Mouse (Mus musculus) retina, postnatal 7 days (tissue): ENCODE measurements around the gene Glo1.

Source experiments
- DNase-seq: peaks from one replicate; pipeline ENCODE4 v3.0.0-alpha.2; 2012; ENCODE audit warnings: low read depth, low spot score

Gene Glo1

DNA sequence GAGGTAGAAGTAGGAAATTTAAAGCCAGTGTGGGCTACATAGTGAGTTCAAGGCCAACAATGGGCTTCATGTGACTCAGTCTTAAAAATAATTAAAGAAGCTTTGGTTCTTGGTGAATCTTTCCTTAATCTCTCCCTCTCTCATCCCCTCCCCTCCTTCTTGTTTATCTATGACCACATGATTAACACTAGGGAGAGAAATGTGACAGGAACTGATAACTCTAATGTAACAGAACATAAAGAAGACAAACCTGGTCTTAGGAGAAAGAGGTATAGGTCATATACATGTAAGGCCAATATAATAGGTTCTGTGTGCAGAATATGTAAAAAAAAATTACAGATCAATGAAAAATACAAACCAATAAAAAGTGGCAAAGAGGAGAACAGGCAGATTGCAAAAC is 13.3 kb downstream of the Glo1 start:
- no peak for DNase-seq

GRCm38 (mm10) chr17:30612075-30612859 is 14.4 kb downstream of the Glo1 start:
- DNase-seq = peak; percentile 84

DNA sequence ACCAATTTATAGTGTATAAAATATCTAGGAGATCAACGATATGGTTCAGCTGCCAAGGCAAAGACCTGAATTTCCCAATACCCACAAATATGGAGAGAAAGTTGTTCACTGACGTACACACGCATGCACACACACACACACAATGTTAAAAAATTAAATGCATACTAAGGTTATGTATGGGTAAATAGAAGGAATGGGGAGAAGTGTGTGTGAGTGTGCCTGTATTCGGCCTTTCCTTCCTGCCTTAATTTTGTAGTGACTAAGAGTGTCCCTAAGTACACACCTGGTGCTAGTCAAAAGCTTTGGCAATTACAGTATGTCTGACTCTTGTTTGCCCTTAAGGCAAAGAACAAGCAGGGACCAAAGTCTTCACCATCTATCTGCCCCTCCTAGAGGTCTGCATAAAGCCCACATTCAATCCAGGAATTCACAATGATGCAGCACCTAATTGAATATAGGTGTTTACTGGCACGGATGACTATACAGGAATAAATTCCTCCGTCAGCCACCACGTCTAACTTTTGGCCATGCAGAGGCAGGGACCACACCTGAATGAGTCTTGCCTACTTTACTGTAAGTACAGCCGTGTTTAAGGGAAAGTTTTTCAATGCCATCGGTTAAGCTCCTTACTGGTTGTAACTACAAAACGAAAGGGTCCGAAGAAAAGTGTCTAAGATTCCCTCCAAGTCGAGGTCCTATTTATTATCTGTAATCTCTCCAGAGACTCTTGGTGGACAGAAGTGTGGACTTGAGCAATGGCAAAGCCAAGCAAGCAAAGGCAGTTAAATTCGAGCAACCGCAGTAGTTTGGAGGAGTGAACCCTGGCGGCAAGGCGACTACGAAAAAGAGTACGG is 15.2 kb downstream of the Glo1 start:
- DNase-seq = no peak

DNA sequence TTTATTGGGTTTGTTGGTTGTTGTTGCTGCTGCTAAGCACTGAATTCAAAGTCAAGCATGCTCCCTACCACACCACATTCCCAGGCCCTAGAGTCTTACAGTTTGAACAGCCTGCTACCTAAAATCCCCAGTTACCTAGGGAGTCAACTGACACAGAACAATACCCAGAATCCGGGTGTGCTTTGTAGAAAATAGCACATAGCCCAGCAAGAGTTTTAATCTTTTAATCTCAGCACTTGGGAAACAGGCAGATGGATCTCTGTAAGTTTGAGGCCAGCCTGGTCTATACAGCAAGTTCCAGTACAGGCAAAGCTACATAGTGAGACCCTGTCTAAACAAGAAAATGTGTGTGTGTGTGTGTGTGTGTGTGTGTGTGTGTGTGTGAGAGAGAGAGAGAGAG is 15.9 kb downstream of the Glo1 start:
- no peak for DNase-seq

- DNase-seq = no peak
These were observed 16.7 kb downstream of the Glo1 start for GRCm38 (mm10) chr17:30609980-30610307.

DNA sequence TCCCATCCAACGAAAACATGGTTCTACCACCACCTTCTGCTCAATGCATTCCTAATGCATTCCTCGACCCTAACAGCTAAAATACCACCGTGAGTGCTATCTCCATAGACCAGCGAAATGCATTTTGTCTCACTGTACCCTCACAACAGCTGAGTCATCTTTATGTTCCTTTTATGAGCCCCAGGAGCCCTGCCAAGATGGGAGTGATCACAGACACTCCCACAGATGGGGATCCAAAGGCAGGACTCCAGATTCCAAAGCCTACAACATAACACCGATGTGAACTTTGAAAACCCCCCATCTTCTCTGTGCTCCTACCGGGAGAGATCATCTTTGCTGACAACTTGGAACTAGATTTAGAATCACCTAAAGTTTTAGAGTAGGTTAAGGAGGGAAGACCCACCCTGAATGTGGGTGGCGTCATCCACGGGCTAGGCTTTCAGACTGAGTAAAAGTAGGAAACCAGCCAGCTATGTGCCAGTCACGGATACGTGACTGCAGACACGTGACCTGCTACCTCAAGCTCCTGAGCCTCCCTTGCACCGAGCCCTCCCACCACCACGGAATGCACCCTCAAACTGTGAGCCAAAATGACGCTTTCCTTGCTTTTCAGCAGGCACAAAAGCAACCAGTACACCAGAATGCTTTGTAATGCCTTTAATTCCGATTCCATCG is 17.2 kb downstream of the Glo1 start:
- no peak for DNase-seq

DNA sequence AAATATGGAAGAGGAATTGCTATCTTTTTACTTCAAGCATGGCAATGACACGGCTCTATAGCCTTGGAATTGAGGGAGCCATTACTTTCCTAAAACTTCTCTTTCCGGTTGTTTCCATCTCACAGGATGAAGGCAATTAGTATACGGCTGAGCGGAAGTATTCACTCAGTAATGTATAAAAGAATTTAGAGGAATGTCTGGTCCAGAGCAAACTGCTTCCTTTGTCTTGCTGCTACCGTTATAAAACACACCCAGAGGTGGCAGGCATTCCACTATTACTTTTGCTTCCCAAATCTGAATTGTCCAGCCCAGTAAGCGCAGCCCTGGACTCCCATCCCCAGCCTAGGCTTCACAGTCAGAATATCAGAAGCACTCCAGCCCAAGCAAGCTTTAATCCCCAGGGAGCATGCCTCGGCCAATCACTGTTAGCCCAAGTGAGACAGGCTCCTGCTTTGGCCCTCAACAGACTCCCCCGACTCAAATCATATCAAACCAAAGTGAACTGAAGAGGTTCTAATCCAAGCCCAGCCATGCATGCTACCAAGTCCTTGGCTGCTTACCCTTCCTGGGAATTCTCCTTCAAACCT is 18.7 kb downstream of the Glo1 start:
- no peak for DNase-seq

- DNase-seq = no peak
These were observed 19.3 kb downstream of the Glo1 start for GRCm38 (mm10) chr17:30607330-30607729.

- no peak for DNase-seq
These were observed 20.0 kb downstream of the Glo1 start for GRCm38 (mm10) chr17:30606634-30607081.

- DNase-seq = no peak
These were observed 20.5 kb downstream of the Glo1 start for GRCm38 (mm10) chr17:30606206-30606605.

GRCm38 (mm10) chr17:30605001-30605400 is 21.7 kb downstream of the Glo1 start:
- DNase-seq = no peak

- DNase-seq = no peak
These were observed 22.4 kb downstream of the Glo1 start for GRCm38 (mm10) chr17:30604296-30604695.

GRCm38 (mm10) chr17:30602175-30602574 is 24.5 kb downstream of the Glo1 start:
- no peak for DNase-seq

DNA sequence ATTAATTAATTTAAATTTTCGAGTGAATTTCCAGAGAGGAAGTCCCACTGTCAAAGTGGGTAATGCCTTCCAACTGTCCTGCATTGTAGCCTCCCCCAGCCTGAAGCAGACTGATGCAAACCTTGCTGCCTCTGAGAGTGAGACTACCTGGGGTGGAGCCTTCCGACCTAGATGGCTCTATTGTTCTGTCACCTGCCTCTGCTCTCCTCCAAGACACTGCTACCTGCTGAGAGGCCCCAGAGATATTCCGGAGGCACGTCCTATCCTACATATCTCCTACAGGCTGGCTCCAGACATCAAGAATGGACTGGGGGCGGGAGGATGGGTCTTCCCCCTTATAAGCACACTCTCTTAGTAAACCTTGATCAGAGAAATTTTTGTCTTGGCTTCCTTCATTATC is 28.4 kb downstream of the Glo1 start:
- DNase-seq = no peak

DNA sequence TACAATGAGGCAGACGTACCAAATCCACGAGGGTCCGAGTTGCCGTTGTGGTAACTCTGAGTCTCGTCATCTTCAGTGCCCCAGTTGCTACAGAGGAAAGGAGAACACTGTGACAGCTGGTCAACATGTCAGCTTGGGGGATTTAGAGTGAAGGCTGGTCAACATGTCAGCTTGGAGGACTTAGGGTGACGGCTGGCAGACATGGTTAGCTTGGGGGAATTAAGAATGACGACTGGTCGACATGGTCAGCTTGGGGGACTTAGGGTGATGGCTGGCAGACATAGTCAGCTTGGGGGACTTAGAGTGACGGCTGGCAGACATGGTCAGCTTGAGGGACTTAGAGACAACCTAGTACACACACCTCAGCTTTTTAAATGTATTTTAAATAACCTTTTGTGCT is 28.9 kb downstream of the Glo1 start:
- peak; percentile 87 for DNase-seq

- no peak for DNase-seq
These were observed 31.8 kb downstream of the Glo1 start for GRCm38 (mm10) chr17:30594846-30595245.

DNA sequence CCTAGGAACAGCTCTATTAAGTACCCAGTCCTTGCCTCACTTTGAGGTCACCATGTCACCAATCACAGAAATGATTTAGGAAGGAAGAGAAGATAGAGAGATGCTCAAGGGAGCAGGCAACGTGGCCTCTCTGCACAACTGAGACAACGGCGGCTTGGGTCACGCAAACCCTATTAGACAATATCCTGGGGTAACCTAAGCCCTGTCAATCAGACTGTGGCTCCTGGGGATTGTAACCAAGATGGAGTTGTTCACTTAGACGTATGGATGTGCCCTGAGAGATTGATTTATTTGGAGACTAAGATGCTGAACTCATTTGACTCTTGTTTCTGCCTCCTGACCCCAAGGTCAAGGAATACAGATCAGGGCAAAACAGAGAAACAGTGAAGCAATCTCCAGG is 32.3 kb downstream of the Glo1 start:
- DNase-seq = no peak

- no peak for DNase-seq
These were observed 36.1 kb downstream of the Glo1 start for GRCm38 (mm10) chr17:30590417-30591198.

DNA sequence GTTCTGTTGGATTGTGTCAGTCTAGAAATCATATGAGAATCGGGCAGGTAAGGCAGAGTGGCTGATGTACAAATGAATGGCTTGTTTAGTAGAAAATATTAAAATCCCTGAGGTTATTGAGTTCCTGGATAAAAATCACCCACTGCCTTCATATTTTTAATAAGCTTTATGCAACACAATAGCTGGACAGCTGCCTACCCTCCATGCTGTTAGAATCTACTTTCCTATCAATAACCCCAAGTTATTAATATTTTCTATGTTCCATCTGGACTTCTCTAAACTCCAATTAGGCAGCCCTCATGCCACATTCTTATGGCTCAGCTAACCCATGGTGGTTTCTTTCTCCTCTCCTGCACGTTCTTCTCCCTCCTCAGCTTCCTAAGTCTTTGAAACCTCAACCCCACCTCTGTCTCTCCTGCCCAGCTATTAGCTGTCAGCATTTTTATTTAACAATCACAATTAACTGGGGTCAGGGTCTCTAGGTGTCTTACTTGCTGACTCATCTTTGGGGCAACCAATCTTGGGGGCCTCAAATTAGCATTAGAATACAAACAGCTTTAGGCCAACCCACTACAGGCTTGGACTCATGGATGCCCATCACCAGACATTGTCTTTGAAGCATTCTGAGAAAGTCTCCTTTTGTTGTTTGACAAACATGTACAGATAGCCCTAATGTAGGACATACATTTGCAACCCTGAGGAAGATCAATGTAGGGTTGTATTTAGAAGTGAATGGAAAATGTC is 43.2 kb downstream of the Glo1 start:
- DNase-seq = no peak

DNA sequence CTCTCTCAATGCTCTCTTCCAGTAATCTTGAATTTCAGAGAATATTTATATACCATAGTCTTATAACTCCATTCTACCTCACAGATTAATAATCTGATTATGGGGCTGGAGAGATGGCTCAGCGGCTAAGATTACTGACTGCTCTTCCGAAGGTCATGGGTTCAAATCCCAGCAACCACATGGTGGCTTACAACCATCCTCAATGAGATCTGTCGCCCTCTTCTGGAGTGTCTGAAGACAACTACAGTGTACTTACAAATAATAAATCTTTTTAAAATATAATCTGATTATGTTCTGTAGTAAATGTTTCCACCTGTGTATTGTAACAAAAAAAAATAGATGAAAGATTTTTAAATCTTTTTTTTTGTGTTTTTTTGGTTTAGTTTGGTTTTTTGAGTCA is 44.4 kb downstream of the Glo1 start:
- no peak for DNase-seq

DNA sequence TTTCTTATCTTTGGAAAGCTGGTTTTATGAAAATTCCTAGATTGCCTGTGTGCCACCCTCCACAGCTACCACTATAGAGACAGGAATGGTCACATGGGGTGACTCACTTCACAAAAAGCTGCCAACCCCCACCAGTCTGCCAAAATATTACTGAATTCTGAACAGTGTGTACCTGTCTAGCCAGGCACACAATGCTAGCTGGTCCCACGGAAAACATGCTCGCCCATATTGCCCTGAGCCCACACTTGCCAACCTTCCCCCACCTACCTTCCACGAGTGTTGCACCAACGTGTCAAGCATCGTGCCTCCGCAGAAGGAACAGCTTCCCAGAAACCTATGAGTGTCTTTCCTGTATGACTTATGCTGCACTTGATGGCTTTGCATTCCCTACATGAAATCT is 45.5 kb downstream of the Glo1 start:
- DNase-seq = no peak
